Mouse (Mus musculus) midbrain, embryonic 14.5 days (tissue): ENCODE measurements at regions not wholly inside any gene's neighbourhood (a gene's known extent, or its start where the extent isn't known, plus 50 kb on each side); places are given as distances from the start of the nearest gene placed in this dataset.
"Not testable (repeated sequence)": the region's sequence is repeated elsewhere in the genome, so short reads cannot be mapped to it uniquely, and the experiment has no call there.

Experiments used
- ATAC-seq: fragments of 200-750 bp; cut with Nextera tagmentation; 2 replicates; pipeline ENCODE4 v1.8.0; 2017; ENCODE audit warnings: moderate number of reproducible peaks, moderate library complexity; ENCODE audit not compliant: low FRiP score, low TSS enrichment
- DNase-seq: peaks from one replicate; pipeline ENCODE4 v3.0.0-alpha.2; 2015
- H3K27ac ChIP-seq: fragments of 300-500 bp; sonication (generic); replicated peaks from 2 replicates; pipeline ENCODE4 v1.5.1; 2014; ENCODE audit warnings: mild to moderate bottlenecking, low read depth, low read length, moderate library complexity
- H3K27me3 ChIP-seq: fragments of 300-500 bp; sonication (generic); 2 replicates; pipeline ENCODE4 v1.6.1; 2014; ENCODE audit warnings: low read length, control low read depth, mixed read lengths; ENCODE audit not compliant: control insufficient read depth, insufficient read depth
- H3K36me3 ChIP-seq: fragments of 300-500 bp; sonication (generic); 2 replicates; pipeline ENCODE4 v1.6.1; 2014; ENCODE audit warnings: low read length, control low read depth; ENCODE audit not compliant: control insufficient read depth, insufficient read depth
- H3K4me1 ChIP-seq: fragments of 300-500 bp; sonication (generic); 2 replicates; pipeline ENCODE4 v1.6.1; 2014; ENCODE audit warnings: mild to moderate bottlenecking, antibody characterized with exemption, low read length, control low read depth; ENCODE audit not compliant: control insufficient read depth, insufficient read depth
- H3K4me2 ChIP-seq: fragments of 300-500 bp; sonication (generic); 2 replicates; pipeline ENCODE4 v1.6.1; 2014; ENCODE audit warnings: mild to moderate bottlenecking, low read length, moderate library complexity
- H3K4me3 ChIP-seq: fragments of 300-500 bp; sonication (generic); replicated peaks from 2 replicates; pipeline ENCODE4 v1.5.1; 2014; ENCODE audit warnings: low read depth, low read length
- H3K9ac ChIP-seq: fragments of 300-500 bp; sonication (generic); replicated peaks from 2 replicates; pipeline ENCODE4 v1.6.1; 2014; ENCODE audit warnings: mild to moderate bottlenecking, low read length, moderate library complexity
- H3K9me3 ChIP-seq: fragments of 300-500 bp; sonication (generic); 2 replicates; pipeline ENCODE4 v1.6.1; 2016; ENCODE audit warnings: low read length, control low read depth, mixed read lengths; ENCODE audit not compliant: control insufficient read depth
- WGBS: fragments of 180-500 bp; shearing (Covaris S2); extraction: QIAGEN DNeasy Blood & Tissue Kit; methylation state at CpG from one replicate; pipeline ENCODE4 v1.1.7; 2014; 5-methylcytosine and 5-hydroxymethylcytosine counted together

- ATAC-seq (no peak), DNase-seq (no peak)
- H3K9ac ChIP-seq: no peak overlapping the region
- no peak overlapping the region for H3K27ac ChIP-seq
- H3K4me1 ChIP-seq: no peaks in the 10 kb centered on the region
- H3K36me3 ChIP-seq: no peaks in the 10 kb centered on the region
- H3K27me3 ChIP-seq: no peaks in the 10 kb centered on the region
- WGBS: 68% methylated on average over 8 of the region's 8 CpGs
- no peak overlapping the region for H3K4me2 ChIP-seq
- H3K9me3 ChIP-seq: no peaks in the 10 kb centered on the region
- no peak overlapping the region for H3K4me3 ChIP-seq
These were observed 87.6 kb upstream of the Ifngr1 start for GRCm38 (mm10) chr10:19503846-19504765.

GRCm38 (mm10) chr10:19505174-19505573 is 86.6 kb upstream of the Ifngr1 start:
- Histone ChIP-seq H3K4me1 (0 out of 2 replicates have a peak, but pooled peaks cover 3% of the 10 kb centered on the region), H3K36me3 (no peaks in the 10 kb centered on the region), H3K27me3 (no peaks in the 10 kb centered on the region), H3K27ac (no peak overlapping the region), H3K4me2 (no peak overlapping the region), H3K9me3 (no peaks in the 10 kb centered on the region), H3K9ac (no peak overlapping the region), H3K4me3 (no peak overlapping the region)
- ATAC-seq (no peak), DNase-seq (no peak)
- WGBS: 94% methylated on average over 1 of the region's 1 CpGs

- DNase-seq (no peak), ATAC-seq (no peak)
These were observed 85.8 kb upstream of the Ifngr1 start for GRCm38 (mm10) chr10:19505979-19506378.

GRCm38 (mm10) chr10:19506434-19506833 is 85.3 kb upstream of the Ifngr1 start:
- Histone ChIP-seq H3K9ac (no peak overlapping the region), H3K4me1 (0 out of 2 replicates have a peak, but pooled peaks cover 6% of the 10 kb centered on the region), H3K27me3 (no peaks in the 10 kb centered on the region), H3K4me2 (no peak overlapping the region), H3K9me3 (no peaks in the 10 kb centered on the region), H3K4me3 (no peak overlapping the region), H3K27ac (no peak overlapping the region), H3K36me3 (no peaks in the 10 kb centered on the region)
- ATAC-seq (no peak), DNase-seq (no peak)

More at GRCm38 (mm10) chr10:19505979-19506378, 85.8 kb upstream of the Ifngr1 start:
- 71% methylated on average over 6 of the region's 6 CpGs for WGBS
- 0 out of 2 replicates have a peak, but pooled peaks cover 6% of the 10 kb centered on the region for H3K4me1 ChIP-seq
- H3K27ac ChIP-seq: no peak overlapping the region
- H3K9me3 ChIP-seq: no peaks in the 10 kb centered on the region
- H3K4me2 ChIP-seq: no peak overlapping the region
- no peaks in the 10 kb centered on the region for H3K27me3 ChIP-seq
- no peak overlapping the region for H3K4me3 ChIP-seq
- no peaks in the 10 kb centered on the region for H3K36me3 ChIP-seq
- H3K9ac ChIP-seq: no peak overlapping the region

- Histone ChIP-seq H3K4me2 (no peak overlapping the region), H3K27ac (no peak overlapping the region)
- WGBS: 68% methylated on average over 5 of the region's 5 CpGs
These were observed 83.5 kb upstream of the Ifngr1 start for GRCm38 (mm10) chr10:19508221-19508745.

GRCm38 (mm10) chr10:19510047-19510446 is 81.7 kb upstream of the Ifngr1 start:
- Histone ChIP-seq H3K4me2 (peak overlapping the region; percentile 0; the same call in 1 of the 2 replicates), H3K4me3 (no peak overlapping the region), H3K4me1 (0 out of 2 replicates have a peak, but pooled peaks cover 6% of the 10 kb centered on the region), H3K36me3 (no peaks in the 10 kb centered on the region), H3K27me3 (no peaks in the 10 kb centered on the region), H3K27ac (no peak overlapping the region), H3K9me3 (no peaks in the 10 kb centered on the region), H3K9ac (no peak overlapping the region)
- ATAC-seq (no peak), DNase-seq (no peak)
- 49% methylated on average over 10 of the region's 10 CpGs for WGBS

More at GRCm38 (mm10) chr10:19508221-19508745, 83.5 kb upstream of the Ifngr1 start:
- H3K4me1 ChIP-seq: 0 out of 2 replicates have a peak, but pooled peaks cover 6% of the 10 kb centered on the region
- H3K9ac ChIP-seq: no peak overlapping the region
- no peaks in the 10 kb centered on the region for H3K27me3 ChIP-seq
- no peak for DNase-seq
- H3K9me3 ChIP-seq: no peaks in the 10 kb centered on the region
- ATAC-seq: no peak
- H3K36me3 ChIP-seq: no peaks in the 10 kb centered on the region
- H3K4me3 ChIP-seq: no peak overlapping the region

GRCm38 (mm10) chr10:19514366-19514765 is 77.4 kb upstream of the Ifngr1 start:
- H3K9ac ChIP-seq, H3K4me1 ChIP-seq, DNase-seq, H3K36me3 ChIP-seq, H3K27me3 ChIP-seq, H3K9me3 ChIP-seq, H3K27ac ChIP-seq, H3K4me3 ChIP-seq, ATAC-seq, H3K4me2 ChIP-seq: not testable (repeated sequence)

- no peaks in the 10 kb centered on the region for H3K36me3 ChIP-seq
- no peaks in the 10 kb centered on the region for H3K9me3 ChIP-seq
- 0 out of 2 replicates have a peak, but pooled peaks cover 6% of the 10 kb centered on the region for H3K4me1 ChIP-seq
- H3K9ac ChIP-seq: no peak overlapping the region
- no peak overlapping the region for H3K4me3 ChIP-seq
- H3K27me3 ChIP-seq: no peaks in the 10 kb centered on the region
- no peak overlapping the region for H3K4me2 ChIP-seq
- WGBS: 97% methylated on average over 2 of the region's 2 CpGs
- no peak overlapping the region for H3K27ac ChIP-seq
- no peak for DNase-seq
- ATAC-seq: no peak
These were observed 76.9 kb upstream of the Ifngr1 start for GRCm38 (mm10) chr10:19514837-19515236.

- WGBS: 96% methylated on average over 3 of the region's 3 CpGs
- no peak for ATAC-seq
These were observed 75.7 kb upstream of the Ifngr1 start for GRCm38 (mm10) chr10:19516011-19516410.

More at GRCm38 (mm10) chr10:19516011-19516410, 75.7 kb upstream of the Ifngr1 start:
- Histone ChIP-seq H3K4me2 (no peak overlapping the region), H3K9ac (no peak overlapping the region), H3K27me3 (no peaks in the 10 kb centered on the region), H3K4me1 (no peaks in the 10 kb centered on the region), H3K36me3 (no peaks in the 10 kb centered on the region), H3K27ac (no peak overlapping the region), H3K4me3 (no peak overlapping the region), H3K9me3 (no peaks in the 10 kb centered on the region)
- DNase-seq: no peak
